Mouse (Mus musculus) retina, postnatal 1 day (tissue): Measurements from ENCODE around the gene Rab5a.
"Not testable (repeated sequence)": the region's sequence is repeated elsewhere in the genome, so short reads cannot be mapped to it uniquely, and the experiment has no call there.

ENCODE experiments used
- DNase-seq: peaks from one replicate; pipeline ENCODE4 v3.0.0-alpha.2; 2012

The Rab5a gene

DNA sequence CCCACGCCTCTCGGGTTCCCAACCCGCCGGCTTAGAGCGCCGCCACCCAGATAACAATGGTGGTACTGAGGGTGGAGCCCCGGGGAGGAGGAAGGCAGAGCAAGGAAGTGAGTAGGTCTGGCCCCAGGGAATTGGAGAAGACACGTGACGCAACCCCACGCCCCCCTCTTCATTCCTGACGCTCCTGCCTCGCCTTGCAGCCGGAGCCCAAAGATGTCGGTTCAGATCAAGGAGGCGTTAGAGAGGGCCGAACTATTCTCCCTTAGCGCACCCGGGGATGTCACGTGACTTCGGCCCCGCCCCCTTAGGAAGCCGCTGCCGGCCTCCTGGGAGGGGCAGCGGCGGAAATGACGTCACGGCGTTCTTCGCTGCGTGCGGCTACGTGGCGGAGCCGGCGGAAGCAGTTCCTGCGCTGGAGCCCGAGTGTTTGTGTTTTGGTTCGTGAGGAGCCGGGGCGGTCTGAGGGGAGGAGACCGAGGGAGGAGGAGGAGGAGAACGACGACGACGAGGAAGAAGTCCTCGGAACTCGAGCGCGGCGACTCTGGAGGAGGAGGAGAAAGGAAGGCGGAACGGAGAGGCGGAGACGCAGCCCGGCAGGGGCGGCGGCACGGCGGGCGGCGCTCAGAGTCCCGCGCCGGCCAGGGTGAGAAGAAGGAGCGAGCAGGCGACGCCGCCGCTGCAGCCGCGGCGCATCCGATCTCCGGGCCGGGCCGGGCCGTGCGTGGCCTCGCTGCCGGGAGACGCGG, at the start of gene Rab5a:
TSS of gene Rab5a (plus strand) at position 377 of the 746 bp plus-strand sequence.
- DNase-seq, result peak; percentile 99

DNA sequence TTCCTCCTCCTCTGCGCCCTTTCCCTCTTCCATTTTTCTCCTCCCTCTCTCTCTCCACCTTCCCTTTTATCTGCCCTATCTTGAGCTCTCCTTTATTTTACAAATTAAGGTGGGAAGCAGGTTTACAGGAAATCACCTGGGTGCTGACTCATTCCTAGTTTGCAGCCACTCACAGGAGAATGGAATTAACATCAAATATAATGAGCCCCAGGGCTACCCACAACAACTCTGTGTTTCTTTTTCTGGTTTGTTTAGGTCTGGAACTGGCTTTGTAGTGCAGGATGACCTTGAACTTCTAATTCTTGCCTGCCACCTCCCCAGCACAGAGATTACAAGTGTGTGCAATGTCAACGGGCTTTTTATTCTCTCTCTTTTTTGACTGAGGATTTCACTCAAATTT, 22.9 kb upstream of the Rab5a start:
- DNase-seq, result no peak

DNA sequence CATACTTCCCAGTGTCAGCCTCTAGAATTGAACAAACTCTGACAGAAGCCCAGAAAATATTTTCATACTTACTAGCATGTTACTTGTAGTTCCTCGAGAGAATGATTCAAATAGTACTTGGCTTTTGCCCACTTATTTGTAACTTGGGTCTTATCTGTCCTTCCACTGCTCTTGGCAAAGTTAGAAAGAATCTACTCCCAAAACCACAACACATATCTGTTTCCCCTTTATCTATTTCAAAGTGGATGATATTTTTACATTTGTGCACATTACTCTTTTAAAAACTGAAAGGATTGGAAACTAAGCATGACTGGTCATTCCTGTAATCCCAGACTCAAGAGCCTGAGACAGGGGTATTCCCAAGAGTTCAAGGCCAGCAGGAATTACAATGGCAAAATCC, 22.3 kb upstream of the Rab5a start:
- no peak for DNase-seq

DNA sequence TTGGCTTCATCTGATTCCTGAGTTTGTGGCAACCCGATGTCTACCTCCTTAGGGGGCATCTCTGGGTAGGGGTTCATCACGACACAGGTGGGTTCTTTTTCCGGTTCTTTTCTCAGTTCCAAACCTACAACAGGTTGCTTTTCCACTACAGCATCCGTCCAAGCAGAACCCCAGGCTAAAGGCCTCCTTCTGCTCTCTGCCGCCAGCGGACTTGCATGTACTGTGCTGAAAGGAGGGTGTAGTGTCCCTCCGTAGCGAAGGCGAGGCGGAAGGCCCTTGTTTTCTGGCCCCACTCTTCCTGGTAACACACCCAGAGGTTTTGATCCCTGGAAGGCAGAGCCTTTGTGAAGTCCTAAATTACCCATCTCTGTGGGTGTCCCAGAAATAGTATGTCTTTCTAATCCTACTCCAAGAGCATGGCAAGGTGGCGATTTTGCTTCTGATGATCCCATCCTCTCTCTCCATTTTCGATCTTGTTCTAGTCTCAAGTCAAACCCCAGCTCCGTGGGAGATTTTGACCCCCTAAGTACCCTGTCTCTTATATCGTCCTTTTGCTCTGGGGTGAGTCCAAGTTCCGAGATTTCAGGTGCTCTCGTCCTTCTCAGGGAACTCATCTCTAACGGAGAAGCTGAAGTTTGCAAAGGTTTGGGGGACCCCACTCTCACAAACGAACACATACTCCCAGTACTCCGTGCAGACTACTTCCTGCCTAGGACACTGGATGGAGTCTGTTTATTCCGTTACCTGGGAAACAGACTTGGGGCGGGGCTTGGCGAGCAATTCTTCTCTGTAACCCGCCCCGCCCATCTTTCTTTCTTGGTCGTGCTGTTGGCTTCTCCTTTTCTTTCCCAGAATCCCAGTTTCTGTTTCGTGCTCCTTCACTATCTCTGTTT, 16.2 kb upstream of the Rab5a start, which contains the start of gene Efhb:
TSS of gene Efhb (minus strand) at position 719 of the 893 bp plus-strand sequence.
- peak; percentile 92 for DNase-seq

DNA sequence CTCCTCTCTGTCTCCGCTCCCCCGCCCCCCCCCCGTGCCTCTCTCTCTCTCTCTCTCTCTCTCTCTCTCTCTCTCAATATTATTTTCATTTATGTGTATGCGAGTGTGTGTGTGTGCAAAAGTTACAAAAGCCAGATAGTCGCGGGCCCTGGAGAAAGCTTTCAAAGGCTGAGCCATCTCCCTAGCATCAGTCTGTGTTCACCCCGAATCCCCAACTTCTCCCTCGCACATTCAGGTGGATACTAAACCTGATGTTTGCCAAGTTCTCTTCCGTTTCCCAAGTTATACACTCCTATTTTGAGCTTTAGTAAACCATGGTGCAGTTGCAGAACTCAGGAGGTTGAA, 15.6 kb upstream of the Rab5a start:
- DNase-seq, result no peak

DNA sequence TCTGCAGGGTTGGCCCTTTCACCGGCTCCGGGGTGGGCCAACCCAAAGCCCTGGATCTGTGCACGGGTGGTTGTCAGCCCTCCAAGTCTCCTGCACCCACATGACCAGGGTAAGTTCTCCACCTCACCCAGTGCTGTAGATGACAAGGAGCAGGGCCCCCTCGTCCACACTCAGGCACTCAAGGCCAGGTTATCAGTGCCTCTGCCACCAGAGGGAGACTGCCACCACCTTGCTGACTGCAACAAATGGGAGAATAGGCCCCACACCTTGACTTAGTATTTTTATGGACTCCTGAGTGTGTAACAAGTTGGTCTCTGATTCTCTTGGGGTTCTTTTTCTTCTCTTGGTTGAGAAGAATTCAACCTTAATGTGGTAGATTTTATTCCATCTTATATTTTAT, 13.5 kb upstream of the Rab5a start:
- peak; percentile 8 for DNase-seq

DNA sequence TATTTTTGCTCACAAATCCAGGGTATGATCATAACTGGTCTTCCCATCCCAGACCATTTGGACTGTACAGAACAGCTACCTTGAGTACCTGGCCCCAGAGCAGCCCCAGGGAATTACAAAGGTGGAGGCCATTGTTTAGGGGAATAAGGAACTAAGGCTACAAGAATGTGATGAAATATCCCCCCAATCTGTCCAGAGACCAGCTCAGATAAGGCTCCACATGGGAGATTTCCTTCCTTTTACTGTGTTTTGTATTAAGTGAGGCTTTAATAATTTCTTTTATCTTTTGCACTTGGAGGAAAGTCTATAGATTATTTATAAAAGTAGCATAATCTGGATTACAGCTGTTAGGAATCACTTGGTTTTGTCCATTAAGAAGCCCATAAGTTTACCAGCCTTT, 10.3 kb upstream of the Rab5a start:
- no peak for DNase-seq

DNA sequence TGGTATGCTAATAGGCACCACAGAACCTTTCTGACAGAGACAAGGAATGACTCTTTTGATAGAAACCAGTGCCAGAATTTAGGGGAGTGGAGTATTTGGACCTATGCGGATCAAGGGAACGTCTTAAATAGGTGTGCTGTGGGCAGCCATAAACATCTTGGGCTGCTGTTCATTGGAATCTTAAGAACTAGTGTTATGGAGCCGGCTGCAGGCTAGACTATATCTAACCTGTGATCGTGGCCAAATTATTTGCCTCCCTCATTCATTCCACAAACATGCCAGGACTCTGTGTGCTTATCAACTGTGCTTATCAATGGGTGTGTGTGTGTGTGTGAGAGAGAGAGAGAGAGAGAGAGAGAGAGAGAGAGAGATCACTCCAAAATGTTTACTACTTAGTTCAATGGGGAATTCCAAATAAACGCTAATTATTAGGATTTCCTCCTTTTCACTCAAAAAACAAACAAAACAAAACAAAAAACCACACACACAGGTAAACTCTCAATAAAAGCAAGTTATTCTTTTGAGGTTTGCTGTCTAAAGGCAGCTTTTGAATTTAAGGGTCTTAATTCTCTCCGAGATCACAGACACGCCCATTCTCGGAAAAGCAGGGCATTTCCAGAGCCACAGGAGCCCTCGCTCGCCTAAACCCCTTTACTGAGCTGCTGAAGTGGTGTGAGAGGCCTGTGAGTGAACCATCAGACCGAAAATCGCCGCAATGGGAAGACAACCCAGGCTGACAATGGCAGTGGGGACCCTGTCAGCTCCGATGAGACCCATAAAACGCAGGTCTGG, 772 bp upstream of the Rab5a start:
- DNase-seq, result peak; percentile 2

DNA sequence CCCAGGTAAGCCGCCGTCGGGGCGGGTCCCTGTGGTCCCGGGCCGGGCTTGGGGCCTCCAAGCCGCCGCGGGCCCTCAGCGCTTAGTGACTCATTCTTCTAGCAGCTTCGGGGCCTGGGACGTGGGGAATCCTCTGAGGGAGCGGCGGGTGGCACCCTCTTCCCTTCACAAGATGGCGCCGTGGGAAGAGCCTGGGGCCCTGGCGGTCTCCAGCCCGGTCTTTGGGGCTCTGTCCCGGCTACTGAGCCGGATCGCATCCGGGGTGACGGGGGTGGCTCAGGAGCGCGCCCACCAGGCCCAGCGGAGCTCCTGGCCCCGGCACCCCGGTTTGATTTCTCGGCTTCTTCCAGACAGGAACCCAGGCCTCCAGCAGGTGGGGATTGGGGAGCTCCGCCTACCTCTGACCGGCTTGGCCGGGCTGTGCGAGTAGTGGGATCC, 589 bp downstream of the Rab5a start:
- peak; percentile 67 for DNase-seq

DNA sequence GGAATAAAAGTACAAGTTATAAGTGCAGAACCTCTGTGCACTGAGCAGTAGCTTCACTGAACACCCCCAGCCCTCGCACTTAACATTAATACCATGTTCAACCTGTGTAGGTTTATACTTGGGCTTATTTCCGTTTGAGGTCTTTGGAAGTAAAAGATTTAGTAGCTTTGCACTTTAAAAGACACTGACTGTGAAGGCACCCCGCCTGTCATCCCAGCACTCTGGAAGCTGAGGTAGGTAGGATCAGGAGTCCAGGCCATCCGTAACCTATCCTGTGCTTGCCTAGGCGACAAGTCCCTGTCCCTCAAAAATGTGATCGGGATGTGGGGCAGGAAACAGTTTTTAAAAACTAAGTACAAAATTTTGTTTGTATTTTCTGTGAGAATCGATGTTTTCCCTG, 1.4 kb downstream of the Rab5a start:
- no peak for DNase-seq

DNA sequence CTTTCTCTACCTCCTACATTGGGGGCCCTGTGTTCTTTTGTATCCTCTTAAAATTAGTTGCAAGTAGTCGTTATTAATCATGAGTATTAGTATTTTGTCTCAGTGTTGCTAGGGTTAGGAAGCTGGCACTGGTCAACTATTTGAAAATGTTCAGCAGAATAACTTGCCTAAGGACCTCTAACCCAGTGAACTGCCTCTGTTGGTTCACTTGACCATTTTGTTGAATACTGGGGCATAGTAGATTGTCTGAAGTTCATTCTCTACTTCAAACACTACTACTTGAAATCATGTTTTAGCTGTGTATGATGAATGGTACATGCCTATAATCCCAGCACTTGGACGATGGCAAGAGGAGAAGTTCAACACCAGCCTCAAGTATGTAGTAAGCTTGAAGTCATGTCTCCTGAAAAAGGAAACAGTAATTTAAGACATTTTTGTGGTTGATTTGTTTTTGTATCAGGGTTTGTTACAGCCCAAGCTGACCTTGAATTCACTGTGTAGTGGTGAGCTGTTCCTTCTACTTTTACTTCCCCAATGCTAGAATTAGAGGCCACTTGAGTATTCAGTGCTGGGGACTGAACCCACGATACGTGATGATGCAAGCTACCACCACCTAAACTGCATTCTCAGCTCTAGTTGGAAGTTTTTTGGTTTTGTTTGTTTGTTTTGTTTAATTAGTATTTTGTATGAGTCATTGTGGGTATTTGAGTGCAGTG, 9.4 kb downstream of the Rab5a start:
- no peak for DNase-seq

DNA sequence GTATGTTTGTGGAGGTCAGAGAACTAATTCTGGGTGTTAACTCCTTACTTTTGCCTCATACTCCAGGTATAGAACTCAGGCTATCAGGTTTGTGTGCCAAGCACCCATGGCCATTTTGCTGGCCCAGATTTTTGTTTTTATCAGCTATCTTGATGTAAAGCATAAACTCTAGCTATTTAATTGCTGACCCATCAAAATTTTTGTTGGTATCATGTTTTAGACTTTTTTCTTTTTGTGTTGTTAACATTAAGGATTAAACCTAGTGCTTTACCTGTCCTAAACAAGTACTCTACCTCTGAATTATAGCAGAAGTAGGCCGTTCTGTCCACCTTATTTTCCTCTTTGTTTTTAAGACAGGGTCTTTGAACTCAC, 10.0 kb downstream of the Rab5a start:
- DNase-seq, result no peak

DNA sequence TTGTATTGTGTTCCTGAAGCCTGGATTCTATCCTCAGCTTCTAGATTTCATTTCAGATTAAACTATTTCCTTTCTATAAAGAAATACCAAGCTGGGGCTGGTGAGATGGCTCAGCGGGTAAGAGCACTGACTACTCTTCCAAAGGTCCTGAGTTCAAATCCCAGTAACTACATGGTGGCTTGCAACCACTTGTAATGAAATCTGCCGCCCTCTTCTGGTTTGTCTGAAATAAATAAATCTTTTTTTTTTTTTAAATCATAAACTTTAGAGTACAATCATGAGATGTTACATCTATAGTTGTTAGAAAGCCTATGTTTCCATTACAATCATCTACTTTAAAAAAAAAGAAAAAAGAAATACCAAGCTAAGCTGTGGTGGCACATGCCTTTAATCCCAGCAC, 23.9 kb downstream of the Rab5a start:
- DNase-seq, result no peak

DNA sequence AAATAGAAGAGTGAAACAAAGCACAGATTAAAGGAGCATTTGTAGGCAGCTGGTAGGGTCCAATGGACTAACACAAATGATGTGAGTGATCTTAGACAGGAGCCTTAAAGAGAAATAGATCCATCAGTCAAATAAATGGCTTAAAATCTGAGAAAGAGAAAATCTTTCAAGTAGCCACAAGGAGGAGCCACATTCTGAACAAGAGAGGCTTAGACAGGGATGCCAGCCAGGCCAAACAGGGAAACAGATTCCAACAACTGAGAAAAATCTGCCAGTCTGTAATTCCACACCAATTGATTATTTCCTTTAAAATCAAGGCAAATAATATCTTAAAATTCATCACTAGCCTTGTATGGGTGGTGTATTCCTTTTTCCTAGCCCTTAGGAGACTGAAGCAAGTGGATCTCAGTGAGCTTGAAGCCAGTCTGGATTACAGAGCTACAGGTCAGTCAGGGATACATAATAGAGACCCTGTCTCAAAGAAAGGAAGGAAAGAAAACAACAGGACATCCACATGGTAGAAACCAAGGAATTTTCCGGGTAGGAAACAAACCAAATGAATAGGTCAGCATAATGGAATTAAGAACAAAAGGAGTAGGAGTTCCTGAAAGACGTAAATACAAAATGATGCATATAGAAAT, 33.4 kb downstream of the Rab5a start:
- peak; percentile 58 for DNase-seq

DNA sequence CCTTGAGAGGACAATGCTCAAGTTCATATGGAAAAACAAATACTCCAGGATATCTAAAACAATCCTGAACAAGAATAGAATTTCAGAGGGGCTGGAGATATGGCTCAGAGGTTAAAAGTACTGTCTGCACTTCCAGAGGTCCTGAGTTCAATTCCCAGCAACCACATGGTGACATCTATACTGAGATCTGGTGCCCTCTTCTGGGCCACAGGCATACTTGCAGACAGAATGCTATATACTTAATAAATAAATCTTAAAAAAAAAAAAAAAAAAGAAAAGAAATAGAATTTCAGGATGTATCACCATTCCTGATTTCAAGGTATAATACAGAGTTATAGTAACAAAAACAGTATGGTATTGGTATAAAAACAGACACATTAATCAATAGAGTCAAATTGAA, 40.3 kb downstream of the Rab5a start:
- no peak for DNase-seq

DNA sequence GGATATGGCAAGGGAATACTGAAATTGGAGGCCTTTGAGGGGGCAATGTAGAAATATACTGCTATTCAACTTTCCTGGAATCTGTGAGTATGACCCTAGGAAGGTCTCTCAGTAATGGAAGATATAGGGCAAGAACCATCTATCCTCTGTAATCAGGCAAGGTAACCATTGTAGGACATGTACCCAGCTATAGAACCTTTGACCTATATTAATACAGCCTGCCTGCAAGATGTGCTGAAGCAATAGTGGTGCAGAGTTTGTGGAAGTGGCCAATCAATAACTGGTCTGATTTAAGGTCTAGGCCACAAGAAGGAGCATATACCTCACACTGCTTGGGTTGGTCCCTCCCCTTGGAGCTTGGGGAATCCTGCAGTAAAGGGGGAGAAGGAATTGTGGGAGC, 41.5 kb downstream of the Rab5a start:
- no peak for DNase-seq

DNA sequence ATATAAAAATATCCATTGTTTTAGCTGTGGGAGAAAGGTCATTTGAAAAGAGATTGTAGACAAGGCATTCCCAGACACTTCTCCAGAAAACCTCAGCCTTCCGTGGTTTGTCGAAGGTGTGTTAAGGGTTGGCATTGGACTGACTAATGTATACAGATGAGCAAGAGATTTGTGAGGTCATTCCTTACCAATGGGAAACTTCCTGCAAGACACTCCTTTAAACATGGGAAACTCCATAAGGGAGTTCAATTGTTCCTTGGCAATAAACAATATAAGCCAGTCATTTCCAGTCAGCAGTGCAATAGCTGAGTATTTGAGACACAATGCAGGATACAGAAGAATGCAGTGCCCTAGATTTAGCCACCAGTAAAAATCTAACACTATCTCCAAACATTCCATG, 49.0 kb downstream of the Rab5a start:
- DNase-seq, result no peak

DNA sequence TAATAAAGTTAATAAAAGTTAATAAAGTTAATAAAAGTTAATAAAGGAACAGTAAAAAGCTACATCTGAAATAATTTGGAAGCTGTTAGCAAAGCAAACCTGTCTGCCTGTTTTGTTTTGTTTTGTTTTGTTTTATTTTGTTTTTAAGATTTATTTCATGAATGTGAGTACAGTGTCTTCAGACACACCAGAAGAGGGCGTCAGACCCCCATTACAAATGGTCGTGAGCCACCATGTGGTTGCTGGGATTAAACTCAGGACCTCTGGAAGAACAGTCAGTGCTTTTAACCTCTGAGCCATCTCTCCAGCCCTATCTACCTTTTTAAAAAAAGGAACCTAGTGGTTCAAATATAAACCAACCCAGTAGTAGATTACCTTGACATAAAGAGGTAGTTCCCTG, 52.1 kb downstream of the Rab5a start:
- no peak for DNase-seq

DNA sequence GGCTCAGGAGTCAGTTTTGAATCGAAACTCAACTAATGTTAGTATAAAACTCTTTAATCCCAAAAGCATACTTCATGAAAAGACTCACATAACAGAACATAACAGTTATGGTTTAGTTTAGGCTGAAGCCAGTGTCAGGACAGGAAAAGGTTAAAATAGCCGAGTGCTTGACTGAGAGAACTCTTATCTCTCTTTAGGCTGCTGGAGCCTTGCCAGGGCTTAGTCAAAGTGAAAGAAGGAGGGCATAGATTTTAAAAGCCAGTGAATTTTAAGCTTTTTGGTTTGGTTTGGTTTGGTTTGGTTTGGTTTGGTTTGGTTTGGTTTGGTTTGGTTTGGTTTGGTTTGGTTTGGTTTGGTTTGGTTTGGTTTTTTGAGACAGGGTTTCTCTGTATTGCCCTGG, 53.4 kb downstream of the Rab5a start:
- no peak for DNase-seq

DNA sequence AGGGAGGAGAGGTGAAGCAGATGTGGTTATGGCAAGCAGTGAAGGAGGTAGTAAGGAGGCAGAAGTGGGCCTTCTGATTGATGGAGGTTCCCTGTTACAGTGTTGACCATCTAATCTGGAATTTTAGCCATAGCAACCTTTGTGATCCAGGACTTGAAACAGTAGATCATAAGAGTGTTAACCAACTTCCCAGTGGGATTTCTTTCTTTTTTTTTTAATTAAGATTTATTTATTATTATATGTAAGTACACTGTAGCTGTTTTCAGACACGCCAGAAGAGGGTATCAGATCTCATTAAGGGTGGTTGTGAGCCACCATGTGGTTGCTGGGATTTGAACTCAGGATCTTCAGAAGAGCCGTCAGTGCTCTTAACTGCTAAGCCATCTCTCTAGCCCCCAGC, 60.3 kb downstream of the Rab5a start, which contains the start of gene Pp2d1:
TSS of gene Pp2d1 (minus strand) at position 101 of the 400 bp plus-strand sequence.
- DNase-seq, result not testable (repeated sequence)

DNA sequence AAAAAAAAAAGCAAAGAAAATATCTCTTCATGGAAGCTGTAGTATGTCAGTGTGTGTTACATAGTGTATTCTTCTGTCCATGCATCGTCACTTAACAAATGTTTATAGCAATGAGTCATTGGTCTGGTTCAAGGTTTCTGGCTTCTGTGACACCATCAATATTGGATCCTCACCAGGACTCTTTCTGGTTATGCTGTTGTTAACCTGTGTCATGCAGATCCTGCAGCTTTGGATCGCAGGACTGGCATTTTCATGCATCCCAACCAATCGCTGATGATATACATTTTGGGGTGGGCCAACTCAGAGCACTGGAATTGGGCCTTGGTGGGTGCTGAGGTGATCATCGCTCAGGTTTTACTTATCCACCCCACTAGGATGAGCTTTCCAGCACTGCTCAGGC, 63.5 kb downstream of the Rab5a start:
- no peak for DNase-seq
